Mouse (Mus musculus): Measurements from ENCODE around the gene Camkmt.

GRCm38 (mm10) chr17:85098677-85099323 lies 8.4 kb downstream of the Camkmt start:
- TF ChIP-seq POLR2A (IDR thresholded peaks at IDR 0.05; ENCODE audit: control insufficient read depth, extremely low read depth, insufficient read depth, low read length, poor library complexity), result no peak
- no peak for TF ChIP-seq CTCF (IDR thresholded peaks at IDR 0.05; ENCODE audit: borderline replicate concordance, control insufficient read depth, extremely low read depth, insufficient read depth, low read length, poor library complexity)

Measured in thymus, adult 2 months (tissue).